Mouse (Mus musculus): ENCODE results near the gene Mef2d. TPM values are rescaled to one million over a fixed set of nuclear protein-coding genes. Genes with fewer than 3 reads are reported as not detected.
A peak's percentile ranks its signal among the peaks of the same experiment; 100 is the strongest.

Gene Mef2d
- polyA plus RNA-seq, 1 experiment from 2014 or later: 41.7 TPM

DNA sequence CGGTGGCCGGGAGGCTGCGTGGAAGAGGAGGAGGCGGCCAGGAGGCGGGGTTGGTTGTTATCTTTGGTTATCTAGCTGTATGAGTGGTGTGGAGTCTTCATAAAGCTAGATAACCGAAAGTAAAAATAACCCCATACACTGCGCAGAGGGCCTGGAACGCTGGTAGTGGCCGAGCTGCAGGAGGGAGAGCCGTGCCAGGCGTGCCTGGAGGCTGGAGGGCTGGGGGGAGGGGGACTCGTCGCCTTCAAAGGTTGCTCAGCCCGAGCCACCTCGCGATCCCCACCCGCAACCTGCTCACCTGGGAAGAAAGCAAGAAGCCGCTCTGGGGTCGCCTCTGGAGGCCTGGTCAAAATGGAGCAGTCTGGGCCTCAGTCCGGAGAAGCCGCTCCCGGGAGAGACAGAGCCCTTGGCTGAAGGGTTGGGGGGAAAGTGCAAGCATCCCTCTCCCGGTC lies 73.4 kb downstream of the Mef2d start:
- Histone ChIP-seq H3K9ac (ENCODE audit: low read depth, low read length) (0 out of 2 replicates have a peak overlapping the region, but pooled peaks have one; percentile 19), H3K27ac (replicated peaks; ENCODE audit: low read depth, low read length) (no peak overlapping the region), H3K27me3 (replicated peaks; ENCODE audit: control insufficient read depth, insufficient read depth, low read length) (peaks cover 96% of the 10 kb centered on the region), H3K4me3 (ENCODE audit: low read depth, low read length) (peak overlapping the region; percentile 26), H3K9me3 (ENCODE audit: control insufficient read depth, low read length) (no peaks in the 10 kb centered on the region), H3K36me3 (ENCODE audit: control insufficient read depth, insufficient read depth, low read length) (no peaks in the 10 kb centered on the region), H3K4me1 (ENCODE audit: control insufficient read depth, insufficient read depth, low read length) (0 out of 2 replicates have a peak, but pooled peaks cover 9% of the 10 kb centered on the region), H3K4me2 (ENCODE audit: low read depth, low read length) (peak overlapping the region; percentile 35)
- DNase-seq (ENCODE audit: low spot score): no peak
- no peak for ATAC-seq (ENCODE audit: low read depth)
- 2% methylated on average over 23 of the region's 23 CpGs for WGBS

GRCm38 (mm10) chr3:88216116-88216515 lies 73.9 kb downstream of the Mef2d start:
- peak overlapping the region; percentile 26 for H3K4me3 ChIP-seq (ENCODE audit: low read depth, low read length)
- no peaks in the 10 kb centered on the region for H3K9me3 ChIP-seq (ENCODE audit: control insufficient read depth, low read length)
- WGBS: 2% methylated on average over 6 of the region's 6 CpGs
- H3K4me1 ChIP-seq (ENCODE audit: control insufficient read depth, insufficient read depth, low read length): 0 out of 2 replicates have a peak, but pooled peaks cover 9% of the 10 kb centered on the region
- DNase-seq (ENCODE audit: low spot score) (no peak), ATAC-seq (ENCODE audit: low read depth) (no peak)
- H3K9ac ChIP-seq (ENCODE audit: low read depth, low read length): 0 out of 2 replicates have a peak overlapping the region, but pooled peaks have one; percentile 19
- H3K4me2 ChIP-seq (ENCODE audit: low read depth, low read length): peak overlapping the region; percentile 35; the same call in 1 of the 2 replicates
- no peak overlapping the region for H3K27ac ChIP-seq (replicated peaks; ENCODE audit: low read depth, low read length)
- H3K27me3 ChIP-seq (replicated peaks; ENCODE audit: control insufficient read depth, insufficient read depth, low read length): peaks cover 95% of the 10 kb centered on the region
- H3K36me3 ChIP-seq (ENCODE audit: control insufficient read depth, insufficient read depth, low read length): no peaks in the 10 kb centered on the region

- Histone ChIP-seq H3K4me2 (ENCODE audit: low read depth, low read length) (no peak overlapping the region), H3K27ac (replicated peaks; ENCODE audit: low read depth, low read length) (no peak overlapping the region), H3K27me3 (replicated peaks; ENCODE audit: control insufficient read depth, insufficient read depth, low read length) (peaks cover 93% of the 10 kb centered on the region), H3K4me3 (ENCODE audit: low read depth, low read length) (no peak overlapping the region), H3K9me3 (ENCODE audit: control insufficient read depth, low read length) (no peaks in the 10 kb centered on the region), H3K9ac (ENCODE audit: low read depth, low read length) (no peak overlapping the region), H3K36me3 (ENCODE audit: control insufficient read depth, insufficient read depth, low read length) (no peaks in the 10 kb centered on the region), H3K4me1 (ENCODE audit: control insufficient read depth, insufficient read depth, low read length) (0 out of 2 replicates have a peak, but pooled peaks cover 9% of the 10 kb centered on the region)
- 8% methylated on average over 7 of the region's 7 CpGs for WGBS
- no peak for ATAC-seq (ENCODE audit: low read depth)
- DNase-seq (ENCODE audit: low spot score): no peak
Observed at GRCm38 (mm10) chr3:88216534-88217326, 74.6 kb downstream of the Mef2d start.

DNA sequence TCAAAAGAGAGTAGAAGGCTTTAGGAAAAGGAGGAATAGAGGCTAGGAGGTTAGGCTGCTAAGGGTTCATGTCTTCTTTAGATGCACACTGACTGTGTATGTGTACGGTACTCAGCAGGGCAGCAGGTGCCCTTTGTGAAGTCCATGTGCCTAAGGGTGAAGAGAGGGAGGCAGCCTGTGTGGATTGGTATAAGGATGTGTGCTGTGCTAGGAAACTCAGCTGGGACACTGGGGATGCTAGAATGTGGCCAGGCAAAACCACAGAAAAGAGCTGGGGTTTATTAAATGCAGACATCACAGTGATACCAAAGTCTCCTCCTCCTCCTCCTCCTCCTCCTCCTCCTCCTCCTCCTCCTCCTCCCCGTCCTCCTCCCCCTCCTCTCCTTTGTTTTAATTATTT lies 75.5 kb downstream of the Mef2d start:
- H3K4me1 ChIP-seq (ENCODE audit: control insufficient read depth, insufficient read depth, low read length): 0 out of 2 replicates have a peak, but pooled peaks cover 9% of the 10 kb centered on the region
- no peak overlapping the region for H3K4me3 ChIP-seq (ENCODE audit: low read depth, low read length)
- 43% methylated on average over 1 of the region's 2 CpGs for WGBS
- H3K27ac ChIP-seq (replicated peaks; ENCODE audit: low read depth, low read length): no peak overlapping the region
- H3K4me2 ChIP-seq (ENCODE audit: low read depth, low read length): no peak overlapping the region
- H3K9me3 ChIP-seq (ENCODE audit: control insufficient read depth, low read length): no peaks in the 10 kb centered on the region
- H3K36me3 ChIP-seq (ENCODE audit: control insufficient read depth, insufficient read depth, low read length): no peaks in the 10 kb centered on the region
- no peak overlapping the region for H3K9ac ChIP-seq (ENCODE audit: low read depth, low read length)
- ATAC-seq (ENCODE audit: low read depth) (no peak), DNase-seq (ENCODE audit: low spot score) (no peak)
- H3K27me3 ChIP-seq (replicated peaks; ENCODE audit: control insufficient read depth, insufficient read depth, low read length): peaks cover 91% of the 10 kb centered on the region

- Histone ChIP-seq H3K9ac (ENCODE audit: low read depth, low read length) (no peak overlapping the region), H3K36me3 (ENCODE audit: control insufficient read depth, insufficient read depth, low read length) (no peaks in the 10 kb centered on the region), H3K27ac (replicated peaks; ENCODE audit: low read depth, low read length) (no peak overlapping the region), H3K4me3 (ENCODE audit: low read depth, low read length) (no peak overlapping the region), H3K4me1 (ENCODE audit: control insufficient read depth, insufficient read depth, low read length) (0 out of 2 replicates have a peak, but pooled peaks cover 7% of the 10 kb centered on the region), H3K4me2 (ENCODE audit: low read depth, low read length) (no peak overlapping the region), H3K27me3 (replicated peaks; ENCODE audit: control insufficient read depth, insufficient read depth, low read length) (peaks cover 74% of the 10 kb centered on the region), H3K9me3 (ENCODE audit: control insufficient read depth, low read length) (no peaks in the 10 kb centered on the region)
- DNase-seq (ENCODE audit: low spot score) (no peak), ATAC-seq (ENCODE audit: low read depth) (no peak)
- WGBS: 15% methylated on average over 9 of the region's 9 CpGs
Observed at GRCm38 (mm10) chr3:88219940-88220339, 77.8 kb downstream of the Mef2d start.

DNA sequence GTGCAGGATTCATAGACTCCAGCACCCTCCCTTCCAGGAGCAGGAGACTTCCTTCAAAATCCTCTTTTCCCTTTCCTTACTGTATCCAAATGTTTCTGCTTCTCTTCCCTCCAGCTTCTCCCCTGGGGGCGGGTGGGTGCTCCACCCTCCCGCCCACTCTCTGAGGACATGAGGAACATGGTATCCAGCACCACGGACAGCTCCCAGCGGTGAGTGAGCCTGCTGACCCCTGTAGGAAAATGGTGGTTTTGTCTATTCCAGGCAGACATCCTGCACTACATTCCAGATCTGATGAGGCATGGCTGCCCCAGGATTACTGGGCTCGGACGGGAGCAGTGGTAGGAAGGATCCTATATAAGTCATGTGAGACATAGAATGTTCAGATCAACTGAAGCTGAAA lies 78.7 kb downstream of the Mef2d start:
- H3K4me2 ChIP-seq (ENCODE audit: low read depth, low read length): no peak overlapping the region
- H3K36me3 ChIP-seq (ENCODE audit: control insufficient read depth, insufficient read depth, low read length): no peaks in the 10 kb centered on the region
- WGBS: 0% methylated on average over 6 of the region's 6 CpGs
- no peaks in the 10 kb centered on the region for H3K9me3 ChIP-seq (ENCODE audit: control insufficient read depth, low read length)
- DNase-seq (ENCODE audit: low spot score) (peak; percentile 89), ATAC-seq (ENCODE audit: low read depth) (no peak)
- H3K9ac ChIP-seq (ENCODE audit: low read depth, low read length): no peak overlapping the region
- H3K4me3 ChIP-seq (ENCODE audit: low read depth, low read length): no peak overlapping the region
- peaks cover 67% of the 10 kb centered on the region for H3K27me3 ChIP-seq (replicated peaks; ENCODE audit: control insufficient read depth, insufficient read depth, low read length)
- no peak overlapping the region for H3K27ac ChIP-seq (replicated peaks; ENCODE audit: low read depth, low read length)
- no peaks in the 10 kb centered on the region for H3K4me1 ChIP-seq (ENCODE audit: control insufficient read depth, insufficient read depth, low read length)

Small RNAs within 50 kb of the gene (microRNA-seq; reads per million reads assigned to microRNA genes)
- gene Gm25641 (ENCODE audit: borderline number of aligned reads) (not detected), gene Mir3093 (ENCODE audit: borderline number of aligned reads) (not detected), gene Mir9-1 (ENCODE audit: borderline number of aligned reads) (not detected)

Other genes with a start within 250 kb of the Mef2d start
- 205 and 217 TPM in 2 replicates for gene Hdgf, start 236.1 kb upstream of the Mef2d start, polyA plus RNA-seq (2014; fragmentation: Nextera tagmentation; extraction: Ambion mirVana)
- 64.8 and 66.6 TPM in 2 replicates for gene Mrpl24, start 222.9 kb upstream of the Mef2d start, polyA plus RNA-seq (2014; fragmentation: Nextera tagmentation; extraction: Ambion mirVana)
- 20.9 and 22.9 TPM in 2 replicates for gene Isg20l2, start 212.1 kb upstream of the Mef2d start, polyA plus RNA-seq (2014; fragmentation: Nextera tagmentation; extraction: Ambion mirVana)
- gene Rrnad1, start 211.7 kb upstream of the Mef2d start, polyA plus RNA-seq (2014; fragmentation: Nextera tagmentation; extraction: Ambion mirVana): 12.8 and 13.3 TPM in 2 replicates
- gene Crabp2, start 193.7 kb upstream of the Mef2d start, polyA plus RNA-seq (2014; fragmentation: Nextera tagmentation; extraction: Ambion mirVana): 145 and 175 TPM in 2 replicates
- gene Nes, start 171.3 kb upstream of the Mef2d start, polyA plus RNA-seq (2014; fragmentation: Nextera tagmentation; extraction: Ambion mirVana): 36.4 and 40.5 TPM in 2 replicates
- gene Bcan, start 142.1 kb upstream of the Mef2d start, polyA plus RNA-seq (2014; fragmentation: Nextera tagmentation; extraction: Ambion mirVana): 0.63 and 1.1 TPM in 2 replicates
- not detected in 2 replicates for gene Hapln2, start 114.8 kb upstream of the Mef2d start, polyA plus RNA-seq (2014; fragmentation: Nextera tagmentation; extraction: Ambion mirVana)
- gene Gpatch4, start 99.3 kb upstream of the Mef2d start, polyA plus RNA-seq (2014; fragmentation: Nextera tagmentation; extraction: Ambion mirVana): 28.0 and 29.8 TPM in 2 replicates
- 179 and 193 TPM in 2 replicates for gene Naxe, start 83.9 kb upstream of the Mef2d start, polyA plus RNA-seq (2014; fragmentation: Nextera tagmentation; extraction: Ambion mirVana)
- gene Ttc24, start 64.1 kb upstream of the Mef2d start, polyA plus RNA-seq (2014; fragmentation: Nextera tagmentation; extraction: Ambion mirVana): 0.17 and 0.31 TPM in 2 replicates
- gene Iqgap3, start 60.4 kb upstream of the Mef2d start, polyA plus RNA-seq (2014; fragmentation: Nextera tagmentation; extraction: Ambion mirVana): 16.2 and 21.0 TPM in 2 replicates
- 4.1 and 7.6 TPM in 2 replicates for gene Rhbg, start 112.3 kb downstream of the Mef2d start, polyA plus RNA-seq (2014; fragmentation: Nextera tagmentation; extraction: Ambion mirVana)
- gene Gm38392, start 144.8 kb downstream of the Mef2d start, polyA plus RNA-seq (2014; fragmentation: Nextera tagmentation; extraction: Ambion mirVana): not detected in 2 replicates
- 9.8 and 11.1 TPM in 2 replicates for gene Tsacc, start 154.6 kb downstream of the Mef2d start, polyA plus RNA-seq (2014; fragmentation: Nextera tagmentation; extraction: Ambion mirVana)
- 492 and 493 TPM in 2 replicates for gene Cct3, start 154.7 kb downstream of the Mef2d start, polyA plus RNA-seq (2014; fragmentation: Nextera tagmentation; extraction: Ambion mirVana)
- 127 and 131 TPM in 2 replicates for gene Glmp, start 182.7 kb downstream of the Mef2d start, polyA plus RNA-seq (2014; fragmentation: Nextera tagmentation; extraction: Ambion mirVana)
- 9.9 and 12.7 TPM in 2 replicates for gene Tmem79, start 193.8 kb downstream of the Mef2d start, polyA plus RNA-seq (2014; fragmentation: Nextera tagmentation; extraction: Ambion mirVana)
- 31.3 and 33.6 TPM in 2 replicates for gene Smg5, start 193.9 kb downstream of the Mef2d start, polyA plus RNA-seq (2014; fragmentation: Nextera tagmentation; extraction: Ambion mirVana)
- 7.3 and 9.2 TPM in 2 replicates for gene Paqr6, start 222.2 kb downstream of the Mef2d start, polyA plus RNA-seq (2014; fragmentation: Nextera tagmentation; extraction: Ambion mirVana)
- gene Bglap3, start 230.4 kb downstream of the Mef2d start, polyA plus RNA-seq (2014; fragmentation: Nextera tagmentation; extraction: Ambion mirVana): 1.5 and 4.6 TPM in 2 replicates
- 6.5 and 27.0 TPM in 2 replicates for gene Bglap2, start 236.3 kb downstream of the Mef2d start, polyA plus RNA-seq (2014; fragmentation: Nextera tagmentation; extraction: Ambion mirVana)
- gene Bglap, start 242.1 kb downstream of the Mef2d start, polyA plus RNA-seq (2014; fragmentation: Nextera tagmentation; extraction: Ambion mirVana): 7.9 and 33.0 TPM in 2 replicates